Mouse (Mus musculus): ENCODE measurements around the gene Ssr4.
A peak's percentile ranks its signal among the peaks of the same experiment; 100 is the strongest.

Ssr4 gene

DNA sequence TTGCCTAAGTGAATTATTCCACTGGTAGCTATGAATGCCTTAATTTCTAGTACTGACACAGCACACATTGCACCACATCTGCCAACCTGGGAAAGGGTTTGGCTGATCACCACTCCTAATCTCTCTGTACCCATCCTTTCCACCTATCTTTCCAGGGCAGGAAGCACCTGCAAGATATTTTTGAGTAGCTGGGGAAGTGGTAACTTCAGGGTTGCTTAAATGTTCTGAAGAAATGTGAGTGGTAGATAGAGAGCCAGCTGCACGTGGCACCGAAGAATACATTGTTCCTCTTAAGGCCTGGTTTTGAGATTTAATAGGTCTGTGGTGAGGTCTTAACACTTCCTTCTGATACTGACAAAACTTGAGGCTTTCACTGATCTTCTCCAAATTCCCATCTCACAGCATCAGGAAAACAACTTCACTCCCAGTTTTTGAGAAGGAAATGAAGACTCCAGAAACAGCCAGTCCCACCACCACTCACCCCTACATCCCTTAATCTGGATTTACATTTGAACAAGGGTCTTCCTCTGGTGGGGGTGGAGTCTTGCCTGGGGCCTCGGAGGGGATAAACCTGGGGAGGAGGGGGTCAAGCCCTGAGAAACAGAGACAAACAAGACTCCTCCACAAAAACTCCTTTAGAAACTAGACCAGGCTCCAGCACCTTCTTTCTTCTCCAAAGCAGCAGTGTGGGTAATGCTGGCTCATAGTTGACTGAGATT lies 29.9 kb downstream of the Ssr4 start:
- no peak for DNase-seq

DNA sequence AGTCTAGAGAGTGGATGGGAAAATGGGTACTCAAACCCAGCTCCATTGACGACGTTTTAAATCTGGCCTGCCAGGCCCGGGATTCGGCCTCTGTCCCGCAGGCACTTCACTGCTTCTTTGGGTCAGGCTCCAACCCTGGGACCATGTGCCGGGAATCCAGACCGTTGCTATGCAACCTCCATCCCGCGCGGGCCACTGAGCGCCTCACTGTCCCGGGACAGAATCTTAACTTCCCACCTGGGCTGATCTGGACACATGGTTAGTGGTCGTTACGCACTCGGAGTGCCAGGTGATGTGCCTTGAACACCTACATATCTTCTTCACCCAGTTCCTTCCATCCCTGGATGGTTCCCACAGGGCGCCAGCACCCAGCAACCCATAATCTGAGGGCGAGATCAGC lies 36.9 kb downstream of the Ssr4 start:
- no peak for DNase-seq

DNA sequence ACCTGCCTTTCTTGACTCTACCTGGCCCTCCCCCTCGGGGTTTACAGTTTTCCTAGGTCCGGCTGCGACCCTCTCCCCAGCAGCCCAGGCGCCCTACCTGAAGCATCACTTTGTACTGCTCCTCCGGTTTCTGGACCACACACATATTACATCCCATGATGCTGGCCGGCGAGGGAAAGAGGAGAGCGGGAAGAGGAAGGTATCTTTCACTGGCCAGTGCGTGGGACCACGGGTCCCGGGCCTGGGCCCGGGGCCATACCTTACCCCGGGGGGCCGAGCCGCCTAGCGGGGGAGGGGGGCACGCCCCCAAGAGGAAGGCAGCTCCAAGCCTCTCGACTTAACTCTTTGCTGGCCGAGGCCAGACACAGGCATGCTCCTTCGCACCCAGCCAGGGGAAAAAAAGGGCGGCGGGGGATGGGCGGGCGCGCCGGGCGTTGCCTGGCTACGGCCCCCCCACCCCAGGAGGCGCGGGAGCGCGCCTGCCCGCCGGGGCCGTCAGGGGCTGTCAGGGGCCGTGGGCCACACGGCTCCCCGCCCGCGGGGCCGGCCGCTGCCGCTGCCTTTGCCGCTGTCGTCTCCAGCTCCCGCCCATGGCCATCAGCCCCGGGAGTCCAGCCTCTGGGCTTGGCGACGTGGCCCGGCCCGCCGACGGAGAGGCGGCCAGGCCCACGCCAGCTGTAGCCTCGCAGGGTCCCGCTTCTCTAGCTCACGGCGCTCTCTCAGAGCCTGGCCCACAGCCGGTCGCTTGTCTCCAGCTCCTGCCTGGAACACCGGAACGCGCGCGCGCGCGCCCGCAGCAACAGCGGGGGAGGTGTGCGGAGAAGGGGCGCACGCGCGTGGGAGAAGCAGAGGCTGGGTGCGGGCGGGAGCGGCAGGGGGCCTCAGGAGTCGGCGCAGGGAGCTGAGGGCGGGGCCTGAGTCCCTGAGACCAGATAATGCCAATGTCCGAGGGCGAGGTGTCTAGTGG lies 37.6 kb downstream of the Ssr4 start, which contains the start of gene Pdzd4:
Gene Pdzd4, minus strand, starts transcription at position 785 of the 967 bp plus-strand sequence.
- peak; percentile 63 for DNase-seq

DNA sequence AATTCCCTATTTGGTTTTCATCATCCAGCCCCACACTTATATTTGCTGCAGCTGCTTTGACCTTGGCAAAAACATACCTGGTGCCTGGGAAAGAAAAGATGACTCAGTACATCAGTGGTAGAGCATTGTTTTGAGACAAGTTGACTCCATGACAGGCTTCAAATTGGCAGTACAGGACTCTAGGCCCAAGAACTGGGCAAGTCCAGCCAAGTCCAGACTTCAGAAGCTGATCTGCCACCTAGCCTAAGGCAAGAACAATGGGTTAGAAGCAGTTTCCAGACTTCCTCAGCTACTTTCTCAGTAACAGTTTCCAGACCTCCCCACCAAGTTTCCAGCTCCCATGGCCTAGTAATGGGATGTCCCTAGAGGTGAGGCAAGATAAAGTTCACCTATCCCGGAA lies 48.9 kb downstream of the Ssr4 start:
- DNase-seq = no peak

DNA sequence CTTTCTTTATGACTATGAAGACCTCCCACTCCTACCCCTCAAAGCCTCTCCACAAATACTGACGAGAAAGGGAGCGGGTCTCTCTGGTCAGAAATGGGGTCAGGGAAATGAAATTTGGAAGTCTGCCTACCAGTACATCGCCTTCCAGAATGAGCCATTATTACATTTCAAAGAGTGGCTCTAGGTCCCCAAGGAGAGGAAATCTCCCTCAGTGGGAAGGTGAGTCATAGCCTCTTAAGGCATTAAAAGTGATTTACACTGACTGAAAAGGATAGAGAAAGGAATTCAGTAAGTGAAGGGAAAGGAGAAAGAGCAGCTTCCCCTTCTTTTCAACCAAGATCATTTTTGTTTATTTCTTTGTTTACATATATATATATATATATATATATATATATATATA lies 49.9 kb downstream of the Ssr4 start:
- DNase-seq = no peak
